In genomic region chr5:119875421-119875820, GRCm38 (mm10) we compare ENCODE assay signal across 21 mouse cellular contexts. TPM values are rescaled to one million over a fixed set of nuclear protein-coding genes. Genes with fewer than 3 reads are reported as not detected.
A peak's percentile ranks its signal among the peaks of the same experiment; 100 is the strongest.
DNase-seq lines count a peak whose midpoint lies in the region; ATAC-seq and TF ChIP-seq lines count a peak whose summit lies in the region.
"Had no signal": no experiment of that assay in that cellular context is flagged by ENCODE, and none has a peak within 500 bp of the region (broad histone marks: within the 10 kb centered on the region; RNA-seq: fewer than 3 reads in every experiment).

No protein-coding gene starts in this region.

- no peak for TF ChIP-seq CTCF in lung, embryonic 14.5 days (IDR thresholded peaks at IDR 0.05; ENCODE audit: low read depth)
- no peak for TF ChIP-seq CTCF in lung, adult 2 months (IDR thresholded peaks at IDR 0.05; ENCODE audit: insufficient read depth, low read length)

- DNase-seq in lung, embryonic 14.5 days = no peak
- no peak for DNase-seq in lung, adult 2 months
- peak; percentile 32 to 40 for DNase-seq in heart, adult 9 months (ENCODE audit: low spot score in 2 of 2)
- DNase-seq in heart, postnatal 10 days = peak; percentile 40 to 51
- DNase-seq in urinary bladder, postnatal 25 days (ENCODE audit: low spot score) = no peak
- no peak for DNase-seq in c-Kit-positive CD71-positive TER-119-positive erythroid progenitor cells, embryonic 14.5 days (ENCODE audit: low spot score)
- no peak for DNase-seq in midbrain, embryonic 10.5 days (ENCODE audit: low spot score)
- DNase-seq: adrenal gland, adult 8-10 months; cerebellum, adult 2 months; lung, postnatal 4 days; retina, postnatal 1 day; spleen, adult 18-20 months had no signal

- no peak overlapping the region for H3K4me2 ChIP-seq in lung, embryonic 14.5 days
- H3K4me2 ChIP-seq in liver, embryonic 15.5 days = no peak overlapping the region
- H3K4me2 ChIP-seq: forebrain, embryonic 15.5 days; limb, embryonic 12.5 days; stomach, embryonic 15.5 days had no signal

- H3K9me3 ChIP-seq in lung, embryonic 14.5 days (ENCODE audit: low read depth, low read length) = no peaks in the 10 kb centered on the region
- no peaks in the 10 kb centered on the region for H3K9me3 ChIP-seq in liver, embryonic 15.5 days (replicated peaks)
- H3K9me3 ChIP-seq in midbrain, embryonic 10.5 days (replicated peaks) = no peaks in the 10 kb centered on the region
- H3K9me3 ChIP-seq: forebrain, embryonic 15.5 days; limb, embryonic 12.5 days; stomach, embryonic 15.5 days had no signal

- WGBS in lung, embryonic 14.5 days = 3% methylated on average over 2 of the region's 2 CpGs
- WGBS in lung, adult 2 months = 7% methylated on average over 2 of the region's 2 CpGs
- 2% methylated on average over 2 of the region's 2 CpGs for WGBS in liver, embryonic 15.5 days (ENCODE audit: insufficient replicate concordance)
- WGBS in midbrain, embryonic 10.5 days = 53% methylated on average over 2 of the region's 2 CpGs

- no peak overlapping the region; the same call in 1 of the 2 replicates for H3K27ac ChIP-seq in lung, embryonic 14.5 days (ENCODE audit: low read depth)
- H3K27ac ChIP-seq in liver, embryonic 15.5 days (replicated peaks) = no peak overlapping the region
- no peak overlapping the region for H3K27ac ChIP-seq in midbrain, embryonic 10.5 days (replicated peaks)
- H3K27ac ChIP-seq: forebrain, embryonic 15.5 days; heart, adult 2 months; layer of hippocampus, adult 2 months; limb, embryonic 12.5 days; stomach, embryonic 15.5 days had no signal

- peak; percentile 13; the same call in 1 of the 2 replicates for ATAC-seq in lung, embryonic 14.5 days (ENCODE audit: insufficient read depth)
- ATAC-seq in liver, embryonic 15.5 days (ENCODE audit: insufficient read depth) = peak; percentile 37; the same call in 1 of the 2 replicates
- ATAC-seq: forebrain, embryonic 15.5 days had no signal

- no peak overlapping the region for H3K4me3 ChIP-seq in lung, embryonic 14.5 days (ENCODE audit: low read depth, low read length)
- no peak overlapping the region for H3K4me3 ChIP-seq in lung, adult 2 months (replicated peaks; ENCODE audit: extremely low read depth, low read depth, low read length)
- no peak overlapping the region for H3K4me3 ChIP-seq in liver, embryonic 15.5 days (replicated peaks)
- H3K4me3 ChIP-seq in midbrain, embryonic 10.5 days = no peak overlapping the region
- H3K4me3 ChIP-seq: forebrain, embryonic 15.5 days; heart, adult 2 months; layer of hippocampus, adult 2 months; limb, embryonic 12.5 days; stomach, embryonic 15.5 days had no signal

- TF ChIP-seq POLR2A in lung, adult 2 months (IDR thresholded peaks at IDR 0.05; ENCODE audit: borderline replicate concordance, extremely low read depth, low read depth, low read length) = no peak

- no peak overlapping the region for H3K9ac ChIP-seq in lung, embryonic 14.5 days
- H3K9ac ChIP-seq in liver, embryonic 15.5 days = no peak overlapping the region
- H3K9ac ChIP-seq: forebrain, embryonic 15.5 days; limb, embryonic 12.5 days; stomach, embryonic 15.5 days had no signal

- intact Hi-C loops in heart, postnatal 10 days (cut with DNase I) = no loop called here

- no peaks in the 10 kb centered on the region for H3K27me3 ChIP-seq in lung, embryonic 14.5 days (ENCODE audit: insufficient read depth, low read length)
- no peaks in the 10 kb centered on the region for H3K27me3 ChIP-seq in liver, embryonic 15.5 days
- no peaks in the 10 kb centered on the region for H3K27me3 ChIP-seq in midbrain, embryonic 10.5 days (ENCODE audit: low read depth, poor library complexity, severe bottlenecking)
- H3K27me3 ChIP-seq: forebrain, embryonic 15.5 days; stomach, embryonic 15.5 days had no signal

- no peaks in the 10 kb centered on the region for H3K4me1 ChIP-seq in lung, embryonic 14.5 days (ENCODE audit: insufficient read depth)
- H3K4me1 ChIP-seq in lung, adult 2 months (ENCODE audit: control insufficient read depth, insufficient read depth, low read length) = no peaks in the 10 kb centered on the region
- H3K4me1 ChIP-seq in liver, embryonic 15.5 days (replicated peaks) = no peaks in the 10 kb centered on the region
- no peaks in the 10 kb centered on the region for H3K4me1 ChIP-seq in midbrain, embryonic 10.5 days
- H3K4me1 ChIP-seq: forebrain, embryonic 15.5 days; limb, embryonic 12.5 days; stomach, embryonic 15.5 days had no signal

- peaks cover 89% of the 10 kb centered on the region for H3K36me3 ChIP-seq in lung, embryonic 14.5 days (ENCODE audit: insufficient read depth)
- H3K36me3 ChIP-seq in liver, embryonic 15.5 days (replicated peaks) = no peaks in the 10 kb centered on the region
- no peaks in the 10 kb centered on the region for H3K36me3 ChIP-seq in midbrain, embryonic 10.5 days
- H3K36me3 ChIP-seq: forebrain, embryonic 15.5 days; stomach, embryonic 15.5 days had no signal

RNA-seq across cellular contexts. Expression of gene Tbx5, which starts 43.0 kb away (rescaled TPM):
- 57.7 and 59.4 TPM in 2 replicates for polyA plus RNA-seq in lung, embryonic 14.5 days (2014; fragmentation: Nextera tagmentation; extraction: Ambion mirVana)
- 26.9 and 28.2 TPM in 2 replicates for polyA plus RNA-seq in lung, adult 2 months (2012; rRNA removed)
- 10 to 100 TPM; 28.0 to 32.2 TPM for total RNA-seq in heart, postnatal 10 days (2021)
- polyA plus RNA-seq in liver, embryonic 15.5 days (2015; fragmentation: Nextera tagmentation; extraction: Ambion mirVana) = 0.05 TPM in 2 replicates
- polyA plus RNA-seq in midbrain, embryonic 10.5 days (2016; fragmentation: Nextera tagmentation; extraction: Ambion mirVana) = 0.10 and 0.20 TPM in 2 replicates
- total RNA-seq: layer of hippocampus, adult 2 months; left cerebral cortex, adult 18-20 months had no signal
- polyA plus RNA-seq: C2C12; cerebellum, adult 2 months; forebrain, embryonic 15.5 days; kidney, embryonic 14.5 days had no signal

Comparison
In these comparisons a context has a peak if more than half of its experiments do, and no peak if none do; other contexts are left out.
1. DNase-seq: peak in heart, adult 9 months (2 of 2) and heart, postnatal 10 days (2 of 2); none in lung, embryonic 14.5 days (single experiment), lung, adult 2 months (single experiment), urinary bladder, postnatal 25 days (single experiment), c-Kit-positive CD71-positive TER-119-positive erythroid progenitor cells, embryonic 14.5 days (single experiment) and midbrain, embryonic 10.5 days (single experiment).
2. RNA of gene Tbx5, which starts 43.0 kb away (polyA plus RNA-seq): 57.7 to 59.4 TPM in lung, embryonic 14.5 days and 26.9 to 28.2 TPM in lung, adult 2 months; 0.10 to 0.20 TPM in midbrain, embryonic 10.5 days and 0.05 TPM in liver, embryonic 15.5 days; every median in the first group is over 10 times any median in the second.